Mouse (Mus musculus) midbrain, postnatal 0 days (tissue): Measurements from ENCODE around the gene Dhx15. TPM values are rescaled to one million over a fixed set of nuclear protein-coding genes. Genes with fewer than 3 reads are reported as not detected.

ENCODE experiments used
- ATAC-seq: fragments of 200-750 bp; cut with Nextera tagmentation; 2 replicates; pipeline ENCODE4 v1.8.0; 2017; ENCODE audit warnings: moderate number of reproducible peaks, mild to moderate bottlenecking, moderate TSS enrichment, moderate library complexity; ENCODE audit not compliant: low FRiP score
- DNase-seq: peaks from one replicate; pipeline ENCODE4 v3.0.0-alpha.2; 2015; ENCODE audit warnings: low spot score
- H3K27ac ChIP-seq: fragments of 300-500 bp; sonication (generic); 2 replicates; pipeline ENCODE4 v1.5.1; 2014; ENCODE audit warnings: low read depth, mild to moderate bottlenecking, low read length, mixed read lengths
- H3K27me3 ChIP-seq: fragments of 300-500 bp; sonication (generic); 2 replicates; pipeline ENCODE4 v1.6.1; 2014; ENCODE audit warnings: low read length, control low read depth, mixed read lengths; ENCODE audit not compliant: insufficient read depth
- H3K36me3 ChIP-seq: fragments of 300-500 bp; sonication (generic); 2 replicates; pipeline ENCODE4 v1.6.1; 2014; ENCODE audit warnings: low read length, control low read depth, mixed read lengths; ENCODE audit not compliant: insufficient read depth
- H3K4me1 ChIP-seq: fragments of 300-500 bp; sonication (generic); 2 replicates; pipeline ENCODE4 v1.6.1; 2014; ENCODE audit warnings: mild to moderate bottlenecking, control low read depth, antibody characterized with exemption, low read length, mixed read lengths; ENCODE audit not compliant: insufficient read depth
- H3K4me2 ChIP-seq: fragments of 300-500 bp; sonication (generic); 2 replicates; pipeline ENCODE4 v1.6.1; 2014; ENCODE audit warnings: low read depth, mild to moderate bottlenecking, low read length, mixed read lengths; ENCODE audit not compliant: poor library complexity, severe bottlenecking
- H3K4me3 ChIP-seq: fragments of 300-500 bp; sonication (generic); 2 replicates; pipeline ENCODE4 v1.5.1; 2014; ENCODE audit warnings: low read depth, mild to moderate bottlenecking, low read length, moderate library complexity
- H3K9ac ChIP-seq: fragments of 300-500 bp; sonication (generic); replicated peaks from 2 replicates; pipeline ENCODE4 v1.6.1; 2014; ENCODE audit warnings: mild to moderate bottlenecking, low read length, moderate library complexity, mixed read lengths; ENCODE audit not compliant: poor library complexity, severe bottlenecking
- H3K9me3 ChIP-seq: fragments of 300-500 bp; sonication (generic); 2 replicates; pipeline ENCODE4 v1.6.1; 2016; ENCODE audit warnings: low read length, control low read depth
- CTCF ChIP-seq: IDR thresholded peaks from 2 replicates; pipeline ENCODE4 v1.5.1; 2016; ENCODE audit warnings: antibody characterized with exemption, mild to moderate bottlenecking
- WGBS: fragments of 180-500 bp; shearing (Covaris S2); extraction: QIAGEN DNeasy Blood & Tissue Kit; methylation state at CpG from one replicate; pipeline ENCODE4 v1.1.7; 2014; 5-methylcytosine and 5-hydroxymethylcytosine counted together
- polyA plus RNA-seq: library from polyadenylated mRNA; unstranded; fragments of >200 nt; fragmentation: Nextera tagmentation; extraction: Ambion mirVana; gene quantifications from 2 replicates; pipeline ENCODE4 v1.2.1, GENCODE M21; 2015
- total RNA-seq: library from RNA; depleted of rRNA; stranded (reverse); fragments of >200 nt; gene quantifications from 2 replicates; pipeline ENCODE4 v1.2.3, GENCODE M21; 2014

Dhx15 gene
- total and polyA plus RNA-seq, 2 experiments from 2014 or later = 73.5 to 96.4 TPM

GRCm38 (mm10) chr5:52168468-52168867 lies 21.8 kb downstream of the Dhx15 start:
- no peak overlapping the region for H3K4me3 ChIP-seq
- no peaks in the 10 kb centered on the region for H3K27me3 ChIP-seq
- no peak overlapping the region for H3K4me2 ChIP-seq
- ATAC-seq (no peak), DNase-seq (no peak)
- H3K9me3 ChIP-seq = no peaks in the 10 kb centered on the region
- peaks cover 16% of the 10 kb centered on the region; the same call in 1 of the 2 replicates for H3K36me3 ChIP-seq
- no peaks in the 10 kb centered on the region for H3K4me1 ChIP-seq
- 25% methylated on average over 2 of the region's 2 CpGs for WGBS
- no peak overlapping the region for H3K27ac ChIP-seq
- TF ChIP-seq CTCF = no peak
- H3K9ac ChIP-seq = no peak overlapping the region

- DNase-seq (no peak), ATAC-seq (no peak)
- Histone ChIP-seq H3K4me2 (no peak overlapping the region), H3K9ac (no peak overlapping the region), H3K36me3 (no peaks in the 10 kb centered on the region; the same call in 1 of the 2 replicates), H3K9me3 (no peaks in the 10 kb centered on the region), H3K4me3 (no peak overlapping the region), H3K27ac (no peak overlapping the region), H3K4me1 (no peaks in the 10 kb centered on the region), H3K27me3 (no peaks in the 10 kb centered on the region)
- TF ChIP-seq CTCF = no peak
- 97% methylated on average over 3 of the region's 3 CpGs for WGBS
Observed at GRCm38 (mm10) chr5:52149138-52149537, 41.2 kb downstream of the Dhx15 start.

DNA sequence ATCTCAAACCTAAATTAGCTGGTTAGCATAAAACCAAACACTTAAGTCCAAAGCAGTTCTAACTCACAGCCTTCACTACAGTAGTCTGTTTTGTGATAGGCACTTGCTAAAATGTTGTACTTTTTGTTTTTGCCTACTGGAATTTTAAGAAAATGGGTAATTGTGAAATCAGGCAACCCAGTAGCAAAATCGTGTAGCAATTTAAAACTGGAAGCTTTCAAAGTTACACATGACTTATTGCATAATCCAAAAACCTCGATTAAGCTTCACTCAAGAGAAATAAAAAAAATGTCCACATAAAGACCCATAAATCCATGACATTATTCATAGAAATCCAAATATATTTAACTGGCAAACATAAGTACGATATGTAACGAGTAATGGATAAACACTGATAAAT lies 43.2 kb downstream of the Dhx15 start:
- Histone ChIP-seq H3K9ac (no peak overlapping the region), H3K4me1 (no peaks in the 10 kb centered on the region), H3K27ac (no peak overlapping the region), H3K4me2 (no peak overlapping the region), H3K9me3 (no peaks in the 10 kb centered on the region), H3K4me3 (no peak overlapping the region), H3K27me3 (no peaks in the 10 kb centered on the region), H3K36me3 (no peaks in the 10 kb centered on the region; the same call in 1 of the 2 replicates)
- DNase-seq = no peak
- 87% methylated on average over 4 of the region's 4 CpGs for WGBS
- TF ChIP-seq CTCF = no peak
- no peak for ATAC-seq

GRCm38 (mm10) chr5:52145684-52146083 lies 44.6 kb downstream of the Dhx15 start:
- H3K27ac ChIP-seq = no peak overlapping the region
- no peaks in the 10 kb centered on the region; the same call in 1 of the 2 replicates for H3K36me3 ChIP-seq
- WGBS = 94% methylated on average over 6 of the region's 6 CpGs
- no peak overlapping the region for H3K9ac ChIP-seq
- DNase-seq = no peak
- no peak for TF ChIP-seq CTCF
- H3K9me3 ChIP-seq = no peaks in the 10 kb centered on the region
- ATAC-seq = no peak
- no peaks in the 10 kb centered on the region for H3K4me1 ChIP-seq
- H3K4me3 ChIP-seq = no peak overlapping the region
- H3K4me2 ChIP-seq = no peak overlapping the region
- no peaks in the 10 kb centered on the region for H3K27me3 ChIP-seq

- no peaks in the 10 kb centered on the region; the same call in 1 of the 2 replicates for H3K36me3 ChIP-seq
- no peak for DNase-seq
- H3K27ac ChIP-seq = no peak overlapping the region
- H3K4me3 ChIP-seq = no peak overlapping the region
- H3K4me1 ChIP-seq = no peaks in the 10 kb centered on the region
- no peaks in the 10 kb centered on the region for H3K27me3 ChIP-seq
- WGBS = 86% methylated on average over 9 of the region's 9 CpGs
- H3K9ac ChIP-seq = no peak overlapping the region
- no peak for ATAC-seq
- no peak overlapping the region for H3K4me2 ChIP-seq
- H3K9me3 ChIP-seq = no peaks in the 10 kb centered on the region
- TF ChIP-seq CTCF = no peak
Observed at GRCm38 (mm10) chr5:52141936-52142335, 48.4 kb downstream of the Dhx15 start.

DNA sequence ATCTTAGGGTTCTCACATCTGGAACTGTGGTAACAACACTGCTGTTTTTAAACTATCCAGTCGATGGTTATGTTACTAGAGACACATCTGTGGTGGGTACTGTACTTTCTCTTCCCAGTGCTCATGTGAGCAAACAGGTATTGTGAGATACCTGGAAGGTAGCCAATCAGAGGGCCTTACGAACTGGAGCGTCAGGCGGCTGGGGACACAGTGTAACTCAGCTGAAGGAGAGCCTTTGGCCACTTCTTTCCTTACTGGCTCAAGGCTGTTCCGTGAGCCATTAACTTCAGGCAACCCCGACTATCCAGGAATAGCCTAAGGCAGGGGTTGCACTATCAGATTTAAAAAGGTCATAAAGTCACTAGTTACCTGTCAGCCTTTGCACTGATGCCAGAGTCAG lies 51.5 kb downstream of the Dhx15 start:
- Histone ChIP-seq H3K4me3 (no peak overlapping the region), H3K27ac (no peak overlapping the region), H3K9ac (no peak overlapping the region), H3K4me2 (no peak overlapping the region), H3K36me3 (no peaks in the 10 kb centered on the region), H3K4me1 (no peaks in the 10 kb centered on the region), H3K9me3 (no peaks in the 10 kb centered on the region), H3K27me3 (no peaks in the 10 kb centered on the region)
- 94% methylated on average over 6 of the region's 6 CpGs for WGBS
- no peak for DNase-seq
- no peak for ATAC-seq
- no peak for TF ChIP-seq CTCF
